Mouse (Mus musculus) erythroblast, embryonic 14.5 days (primary cell): ENCODE data around the gene Rdh7.

Source experiments
- GATA1 ChIP-seq: IDR thresholded peaks from 2 replicates; pipeline ENCODE4 v1.6.1; 2012; ENCODE audit warnings: low read length, inconsistent platforms, mixed read lengths
- TAL1 ChIP-seq: IDR thresholded peaks from 3 replicates; pipeline ENCODE4 v1.6.1; 2012; ENCODE audit warnings: low read length, inconsistent platforms, mixed read lengths

DNA sequence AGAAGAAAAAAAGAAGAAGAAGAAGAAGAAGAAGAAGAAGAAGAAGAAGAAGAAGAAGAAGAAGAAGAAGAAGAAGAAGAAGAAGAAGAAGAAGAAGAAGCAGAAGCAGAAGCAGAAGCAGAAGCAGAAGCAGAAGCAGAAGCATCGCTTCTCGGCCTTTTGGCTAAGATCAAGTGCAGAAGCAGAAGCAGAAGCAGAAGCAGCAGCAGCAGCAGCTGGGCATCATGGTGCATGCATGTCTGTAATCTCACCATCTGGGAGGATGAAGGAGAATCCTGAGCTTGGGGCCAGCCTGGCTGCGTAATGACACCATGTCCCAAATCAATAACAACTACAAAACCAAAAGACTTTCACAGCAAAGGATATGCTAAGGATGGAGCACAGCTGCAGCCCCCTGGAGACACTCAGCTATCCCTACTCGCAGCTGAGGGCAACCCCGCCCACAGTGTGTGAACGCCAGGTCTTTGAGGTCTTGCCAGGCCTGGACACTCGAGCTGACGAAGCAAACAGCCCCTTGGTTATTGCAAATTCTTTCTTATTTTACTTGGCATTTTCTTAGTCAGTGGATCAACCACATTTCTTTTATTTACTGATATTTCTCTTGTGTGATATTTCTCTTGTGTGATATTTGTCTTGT is 43.8 kb upstream of the Rdh7 start:
- TF ChIP-seq GATA1 (no peak), TAL1 (no peak)
